Mouse (Mus musculus): ENCODE measurements around the gene Ptgs1.

DNA sequence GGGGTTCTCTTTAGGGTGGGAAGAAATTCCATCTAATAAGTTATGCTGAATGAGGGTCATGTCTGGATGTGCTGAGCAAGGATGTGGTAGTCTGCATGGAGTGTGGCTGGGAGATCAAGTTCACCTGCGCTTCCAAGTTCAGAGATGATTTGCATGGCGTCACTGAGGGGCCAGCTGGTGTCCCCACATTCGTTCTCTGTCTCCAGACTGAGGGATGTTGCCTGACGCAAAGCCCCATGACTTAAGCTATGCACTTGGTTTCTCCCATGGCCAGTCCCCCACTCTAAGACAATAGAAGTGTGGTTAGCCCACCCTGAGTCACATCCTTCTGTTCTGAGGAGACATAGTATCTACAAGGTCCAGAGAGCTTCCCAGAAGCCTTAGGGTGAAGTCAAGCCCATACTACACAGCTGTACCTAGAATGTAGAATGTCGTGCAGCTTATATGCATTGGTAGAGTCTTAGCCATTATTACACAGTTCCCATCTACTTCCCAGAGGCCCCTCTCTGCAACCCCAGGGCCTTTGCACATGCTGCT is 15.0 kb upstream of the Ptgs1 start:
- TF ChIP-seq CEBPB (IDR thresholded peaks at IDR 0.05; ENCODE audit: insufficient read depth, poor library complexity, severe bottlenecking) (no peak), TCF12 (IDR thresholded peaks at IDR 0.05; ENCODE audit: insufficient read depth, poor library complexity, severe bottlenecking) (no peak), REST (IDR thresholded peaks at IDR 0.05; ENCODE audit: insufficient read depth, insufficient read length) (no peak), POLR2A (IDR thresholded peaks at IDR 0.05; ENCODE audit: insufficient read length, low read depth) (no peak), MYOG (IDR thresholded peaks at IDR 0.05; ENCODE audit: control insufficient read depth in 1 of 3, insufficient read depth in 1 of 3, insufficient read length in 2 of 3, low read depth in 2 of 3) (no peak), USF1 (IDR thresholded peaks at IDR 0.05; ENCODE audit: low read depth) (no peak), E2F4 (IDR thresholded peaks at IDR 0.05; ENCODE audit: insufficient read depth) (no peak), SRF (IDR thresholded peaks at IDR 0.05; ENCODE audit: control insufficient read depth, insufficient read length, low read depth) (no peak), MAX (IDR thresholded peaks at IDR 0.05; ENCODE audit: low read depth) (no peak), TCF3 (IDR thresholded peaks at IDR 0.05; ENCODE audit: insufficient read length, low read depth) (no peak), MYOD1 (IDR thresholded peaks at IDR 0.05; ENCODE audit: control insufficient read depth in 1 of 3, insufficient read length in 2 of 3, low read depth in 2 of 3) (no peak), POLR2AphosphoS2 (IDR thresholded peaks at IDR 0.05; ENCODE audit: insufficient read length, low read depth) (no peak)
